Mouse (Mus musculus): Measurements from ENCODE around the gene Trrap. TPM values are rescaled to one million over a fixed set of nuclear protein-coding genes. Genes with fewer than 3 reads are reported as not detected.

Gene Trrap
- total and polyA plus RNA-seq, 2 experiments from 2014 or later: 58.4 to 149 TPM

GRCm38 (mm10) chr5:144803066-144803465 lies 35.5 kb downstream of the Trrap start:
- Histone ChIP-seq H3K9ac (replicated peaks; ENCODE audit: low read length) (no peak overlapping the region), H3K4me1 (ENCODE audit: insufficient read depth, low read length) (no peaks in the 10 kb centered on the region), H3K4me3 (ENCODE audit: low read length) (no peak overlapping the region), H3K27ac (no peak overlapping the region), H3K27me3 (ENCODE audit: insufficient read depth, low read length) (no peaks in the 10 kb centered on the region), H3K36me3 (ENCODE audit: insufficient read depth, low read length) (peaks cover 96% of the 10 kb centered on the region), H3K4me2 (ENCODE audit: low read depth, low read length) (no peak overlapping the region), H3K9me3 (ENCODE audit: low read length) (no peaks in the 10 kb centered on the region)
- DNase-seq (ENCODE audit: low spot score): no peak
- no peak for TF ChIP-seq CTCF (IDR thresholded peaks at IDR 0.05; ENCODE audit: low read depth)
- ATAC-seq: no peak
- 95% methylated on average over 8 of the region's 8 CpGs for WGBS

GRCm38 (mm10) chr5:144804181-144804580 lies 36.6 kb downstream of the Trrap start:
- 90% methylated on average over 7 of the region's 7 CpGs for WGBS
- no peaks in the 10 kb centered on the region for H3K9me3 ChIP-seq (ENCODE audit: low read length)
- no peak for TF ChIP-seq CTCF (IDR thresholded peaks at IDR 0.05; ENCODE audit: low read depth)
- ATAC-seq (no peak), DNase-seq (ENCODE audit: low spot score) (no peak)
- no peaks in the 10 kb centered on the region for H3K27me3 ChIP-seq (ENCODE audit: insufficient read depth, low read length)
- no peak overlapping the region for H3K4me3 ChIP-seq (ENCODE audit: low read length)
- no peaks in the 10 kb centered on the region for H3K4me1 ChIP-seq (ENCODE audit: insufficient read depth, low read length)
- peaks cover 92% of the 10 kb centered on the region for H3K36me3 ChIP-seq (ENCODE audit: insufficient read depth, low read length)
- H3K9ac ChIP-seq (replicated peaks; ENCODE audit: low read length): no peak overlapping the region
- no peak overlapping the region for H3K4me2 ChIP-seq (ENCODE audit: low read depth, low read length)
- H3K27ac ChIP-seq: no peak overlapping the region

- Histone ChIP-seq H3K9ac (replicated peaks; ENCODE audit: low read length) (no peak overlapping the region), H3K4me2 (ENCODE audit: low read depth, low read length) (no peak overlapping the region), H3K27ac (no peak overlapping the region), H3K9me3 (ENCODE audit: low read length) (no peaks in the 10 kb centered on the region), H3K27me3 (ENCODE audit: insufficient read depth, low read length) (no peaks in the 10 kb centered on the region), H3K36me3 (ENCODE audit: insufficient read depth, low read length) (peaks cover 95% of the 10 kb centered on the region), H3K4me3 (ENCODE audit: low read length) (no peak overlapping the region), H3K4me1 (ENCODE audit: insufficient read depth, low read length) (no peaks in the 10 kb centered on the region)
- no peak for ATAC-seq
- TF ChIP-seq CTCF (IDR thresholded peaks at IDR 0.05; ENCODE audit: low read depth): no peak
- no peak for DNase-seq (ENCODE audit: low spot score)
- WGBS: 96% methylated on average over 10 of the region's 10 CpGs
Measured at GRCm38 (mm10) chr5:144806931-144807330, 39.4 kb downstream of the Trrap start.

GRCm38 (mm10) chr5:144828365-144829102 lies 61.0 kb downstream of the Trrap start:
- WGBS: 71% methylated on average over 20 of the region's 20 CpGs
- DNase-seq (ENCODE audit: low spot score) (peak; percentile 53), ATAC-seq (peak; percentile 62; the same call in 1 of the 2 replicates)

GRCm38 (mm10) chr5:144829631-144830030 lies 62.1 kb downstream of the Trrap start:
- no peak for TF ChIP-seq CTCF (IDR thresholded peaks at IDR 0.05; ENCODE audit: low read depth)
- H3K4me1 ChIP-seq (ENCODE audit: insufficient read depth, low read length): no peaks in the 10 kb centered on the region
- H3K36me3 ChIP-seq (ENCODE audit: insufficient read depth, low read length): peaks cover 94% of the 10 kb centered on the region
- no peak for DNase-seq (ENCODE audit: low spot score)
- H3K4me3 ChIP-seq (ENCODE audit: low read length): no peak overlapping the region
- H3K9me3 ChIP-seq (ENCODE audit: low read length): no peaks in the 10 kb centered on the region
- WGBS: 97% methylated on average over 4 of the region's 4 CpGs
- no peak overlapping the region for H3K4me2 ChIP-seq (ENCODE audit: low read depth, low read length)
- H3K27me3 ChIP-seq (ENCODE audit: insufficient read depth, low read length): no peaks in the 10 kb centered on the region
- ATAC-seq: no peak
- H3K9ac ChIP-seq (replicated peaks; ENCODE audit: low read length): no peak overlapping the region
- no peak overlapping the region for H3K27ac ChIP-seq

More at GRCm38 (mm10) chr5:144828365-144829102, 61.0 kb downstream of the Trrap start:
- no peak overlapping the region for H3K4me2 ChIP-seq (ENCODE audit: low read depth, low read length)
- no peak overlapping the region for H3K9ac ChIP-seq (replicated peaks; ENCODE audit: low read length)
- H3K36me3 ChIP-seq (ENCODE audit: insufficient read depth, low read length): peaks cover 96% of the 10 kb centered on the region
- no peak for TF ChIP-seq CTCF (IDR thresholded peaks at IDR 0.05; ENCODE audit: low read depth)
- H3K27ac ChIP-seq: no peak overlapping the region
- no peak overlapping the region for H3K4me3 ChIP-seq (ENCODE audit: low read length)
- no peaks in the 10 kb centered on the region for H3K27me3 ChIP-seq (ENCODE audit: insufficient read depth, low read length)
- no peaks in the 10 kb centered on the region for H3K4me1 ChIP-seq (ENCODE audit: insufficient read depth, low read length)
- H3K9me3 ChIP-seq (ENCODE audit: low read length): no peaks in the 10 kb centered on the region

- no peak overlapping the region for H3K9ac ChIP-seq (replicated peaks; ENCODE audit: low read length)
- ATAC-seq (no peak), DNase-seq (ENCODE audit: low spot score) (no peak)
- no peak overlapping the region for H3K4me3 ChIP-seq (ENCODE audit: low read length)
- no peaks in the 10 kb centered on the region for H3K27me3 ChIP-seq (ENCODE audit: insufficient read depth, low read length)
- no peaks in the 10 kb centered on the region for H3K4me1 ChIP-seq (ENCODE audit: insufficient read depth, low read length)
- H3K36me3 ChIP-seq (ENCODE audit: insufficient read depth, low read length): peaks cover 92% of the 10 kb centered on the region
- no peak for TF ChIP-seq CTCF (IDR thresholded peaks at IDR 0.05; ENCODE audit: low read depth)
- no peak overlapping the region for H3K27ac ChIP-seq
- H3K9me3 ChIP-seq (ENCODE audit: low read length): no peaks in the 10 kb centered on the region
- H3K4me2 ChIP-seq (ENCODE audit: low read depth, low read length): no peak overlapping the region
- WGBS: 89% methylated on average over 9 of the region's 9 CpGs
Measured at GRCm38 (mm10) chr5:144831840-144832469, 64.4 kb downstream of the Trrap start.

- Histone ChIP-seq H3K9me3 (ENCODE audit: low read length) (no peaks in the 10 kb centered on the region), H3K4me1 (ENCODE audit: insufficient read depth, low read length) (no peaks in the 10 kb centered on the region), H3K9ac (replicated peaks; ENCODE audit: low read length) (no peak overlapping the region), H3K27me3 (ENCODE audit: insufficient read depth, low read length) (no peaks in the 10 kb centered on the region), H3K4me3 (ENCODE audit: low read length) (no peak overlapping the region), H3K4me2 (ENCODE audit: low read depth, low read length) (no peak overlapping the region), H3K36me3 (ENCODE audit: insufficient read depth, low read length) (peaks cover 90% of the 10 kb centered on the region), H3K27ac (no peak overlapping the region)
- ATAC-seq: no peak
- WGBS: 84% methylated on average over 3 of the region's 3 CpGs
- TF ChIP-seq CTCF (IDR thresholded peaks at IDR 0.05; ENCODE audit: low read depth): peak; percentile 67
- peak; percentile 72 for DNase-seq (ENCODE audit: low spot score)
Measured at GRCm38 (mm10) chr5:144836100-144836499, 68.6 kb downstream of the Trrap start.

Data from hindbrain, postnatal 0 days (tissue).